ENCODE assay signal across 25 mouse cellular contexts in the genomic region with DNA sequence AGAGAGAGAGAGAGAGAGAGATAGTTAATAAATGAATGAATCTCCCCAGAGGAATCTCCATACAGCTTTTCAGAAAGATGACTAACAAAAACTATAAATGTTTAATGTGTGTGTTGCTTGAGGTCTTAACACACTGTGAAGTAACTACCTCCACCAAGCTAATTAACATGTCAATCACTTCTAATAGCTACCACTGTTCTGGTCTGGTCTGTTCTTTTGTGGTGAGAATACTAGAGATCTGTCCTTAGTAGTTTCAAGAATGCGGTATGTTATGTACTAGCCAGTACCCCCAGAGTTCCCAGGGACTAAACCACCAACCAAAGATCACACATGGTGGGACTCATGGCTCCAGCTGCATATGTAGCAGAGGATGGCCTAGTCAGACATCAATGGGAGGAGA.
DNase-seq lines count a peak whose midpoint lies in the region; ATAC-seq and TF ChIP-seq lines count a peak whose summit lies in the region.
"Had no signal": no experiment of that assay in that cellular context is flagged by ENCODE, and none has a peak within 500 bp of the region (broad histone marks: within the 10 kb centered on the region; RNA-seq: fewer than 3 reads in every experiment).

No protein-coding gene starts in this region.

- POLR2A ChIA-PET in Patski (lab: Charles Lee), result no interaction called here

- in situ Hi-C loops in Patski (cut with MboI; ENCODE audit: low pct_unique_long_range_greater_than_20kb), result no loop called here

- DNase-seq in ES-CJ7 (ENCODE audit: low read depth, low spot score) (peak; percentile 35), Patski (ENCODE audit: low read depth, low spot score) (no peak), R1 (ENCODE audit: low read depth, low spot score) (peak; percentile 49), ZHBTc4 (ENCODE audit: low read depth, low spot score) (peak; percentile 50)
- DNase-seq in midbrain, embryonic 14.5 days, result no peak
- no peak for DNase-seq in stomach, postnatal 0 days (ENCODE audit: low spot score)
- no peak for DNase-seq in thymus, postnatal 36 days
- DNase-seq: adrenal gland, adult 2 months; adrenal gland, adult 8-10 months; adrenal gland, postnatal 10 days; adrenal gland, postnatal 14 days; adrenal gland, postnatal 25 days; adrenal gland, postnatal 36 days; B cell, adult 2 months; cerebellum, adult 11 months; cerebellum, adult 11-12 months; cerebellum, adult 18-20 months; cerebellum, adult 2 months; cerebellum, adult 8-10 months; cerebellum, adult 9-10 months had no signal

- TF ChIP-seq CTCF in Patski (IDR thresholded peaks at IDR 0.05), result no peak
- TF ChIP-seq CTCF in stomach, postnatal 0 days (IDR thresholded peaks at IDR 0.05; ENCODE audit: low read depth), result no peak

- H3K9ac ChIP-seq in midbrain, embryonic 14.5 days (replicated peaks; ENCODE audit: low read length), result no peak overlapping the region
- no peak overlapping the region for H3K9ac ChIP-seq in stomach, postnatal 0 days (ENCODE audit: low read length)
- H3K9ac ChIP-seq in midbrain, embryonic 13.5 days (replicated peaks), result no peak overlapping the region

- whole genome bisulfite sequencing in midbrain, embryonic 14.5 days, result 76% methylated on average over 1 of the region's 1 CpGs
- WGBS in stomach, postnatal 0 days, result 94% methylated on average over 1 of the region's 1 CpGs
- 89% methylated on average over 1 of the region's 1 CpGs for WGBS in midbrain, embryonic 13.5 days

- no peaks in the 10 kb centered on the region for H3K27me3 ChIP-seq in Patski
- no peaks in the 10 kb centered on the region for H3K27me3 ChIP-seq in midbrain, embryonic 14.5 days (ENCODE audit: control insufficient read depth, insufficient read depth, low read length)
- no peaks in the 10 kb centered on the region for H3K27me3 ChIP-seq in stomach, postnatal 0 days (ENCODE audit: control insufficient read depth, insufficient read depth, low read length)
- no peaks in the 10 kb centered on the region for H3K27me3 ChIP-seq in midbrain, embryonic 13.5 days
- H3K27me3 ChIP-seq: CH12.LX had no signal

- peak; percentile 54 for ATAC-seq in Patski
- ATAC-seq in midbrain, embryonic 14.5 days (ENCODE audit: low FRiP score, low TSS enrichment), result no peak
- no peak for ATAC-seq in stomach, postnatal 0 days (ENCODE audit: low FRiP score, low TSS enrichment)
- no peak for ATAC-seq in midbrain, embryonic 13.5 days
- ATAC-seq: activated CD4-positive, CD25-positive, alpha-beta regulatory T cell, adult 4 months; CD4-positive, CD25-positive, alpha-beta regulatory T cell, adult 4 months had no signal

- H3K27ac ChIP-seq in midbrain, embryonic 14.5 days (replicated peaks; ENCODE audit: low read depth, low read length), result no peak overlapping the region
- H3K27ac ChIP-seq in stomach, postnatal 0 days (replicated peaks), result no peak overlapping the region
- no peak overlapping the region for H3K27ac ChIP-seq in midbrain, embryonic 13.5 days

- H3K36me3 ChIP-seq in midbrain, embryonic 14.5 days (ENCODE audit: control insufficient read depth, insufficient read depth, low read length), result no peaks in the 10 kb centered on the region
- H3K36me3 ChIP-seq in stomach, postnatal 0 days (ENCODE audit: control insufficient read depth, insufficient read depth, low read length), result no peaks in the 10 kb centered on the region
- H3K36me3 ChIP-seq in midbrain, embryonic 13.5 days, result no peaks in the 10 kb centered on the region
- H3K36me3 ChIP-seq: G1E had no signal

- no peaks in the 10 kb centered on the region for H3K9me3 ChIP-seq in midbrain, embryonic 14.5 days (ENCODE audit: control insufficient read depth, low read length)
- H3K9me3 ChIP-seq in stomach, postnatal 0 days (ENCODE audit: control insufficient read depth, low read length), result no peaks in the 10 kb centered on the region
- no peaks in the 10 kb centered on the region for H3K9me3 ChIP-seq in midbrain, embryonic 13.5 days
- H3K9me3 ChIP-seq: G1E had no signal

- CTCF ChIA-PET in Patski (lab: Charles Lee), result interaction anchor here (2.6 to 2.9 kb wide), 2 partner anchors 11 to 16 kb away, joined by 7 to 10 read pairs; no protein-coding TSS in a partner anchor

- H3K4me3 ChIP-seq in midbrain, embryonic 14.5 days (replicated peaks; ENCODE audit: low read depth, low read length), result no peak overlapping the region
- no peak overlapping the region for H3K4me3 ChIP-seq in stomach, postnatal 0 days (ENCODE audit: low read depth, low read length)
- H3K4me3 ChIP-seq in midbrain, embryonic 13.5 days (replicated peaks), result no peak overlapping the region

- no peak overlapping the region for H3K4me2 ChIP-seq in midbrain, embryonic 14.5 days (ENCODE audit: low read length)
- no peak overlapping the region for H3K4me2 ChIP-seq in stomach, postnatal 0 days (replicated peaks; ENCODE audit: low read depth)
- no peak overlapping the region for H3K4me2 ChIP-seq in midbrain, embryonic 13.5 days (replicated peaks)

- H3K4me1 ChIP-seq in midbrain, embryonic 14.5 days (ENCODE audit: control insufficient read depth, insufficient read depth, low read length), result no peaks in the 10 kb centered on the region
- H3K4me1 ChIP-seq in stomach, postnatal 0 days (replicated peaks; ENCODE audit: control insufficient read depth, insufficient read depth), result no peaks in the 10 kb centered on the region
- H3K4me1 ChIP-seq in midbrain, embryonic 13.5 days (replicated peaks), result no peaks in the 10 kb centered on the region

- TF ChIP-seq EP300 in stomach, postnatal 0 days (optimal IDR thresholded peaks at IDR 0.05), result no peak

Comparison
In these comparisons a context has a peak if more than half of its experiments do, and no peak if none do; other contexts are left out.
1. DNase-seq: peak in ES-CJ7 (single experiment), R1 (single experiment) and ZHBTc4 (single experiment); none in Patski (single experiment), midbrain, embryonic 14.5 days (single experiment), stomach, postnatal 0 days (single experiment) and thymus, postnatal 36 days (0 of 2).